Mouse (Mus musculus) CD8-positive naive resting alpha-beta T cell, adult 2 months (primary cell): ENCODE data around the gene Eif4a1.
A peak's percentile ranks its signal among the peaks of the same experiment; 100 is the strongest.

Experiments used
- DNase-seq, 2 experiments: peaks; one replicate each; pipeline ENCODE4 v3.0.0; 2022; ENCODE audit warnings: low read depth in 2 of 2, low spot score in 2 of 2

The Eif4a1 gene

GRCm38 (mm10) chr11:69699595-69699994 is 27.4 kb upstream of the Eif4a1 start:
- no peak for DNase-seq

GRCm38 (mm10) chr11:69698574-69698973 is 26.4 kb upstream of the Eif4a1 start:
- no peak for DNase-seq

GRCm38 (mm10) chr11:69697396-69697795 is 25.2 kb upstream of the Eif4a1 start:
- DNase-seq, result no peak

GRCm38 (mm10) chr11:69695361-69696181 is 23.3 kb upstream of the Eif4a1 start, which contains the start of the genes Tnfsf12 and Tnfsfm13:
Gene Tnfsf12, minus strand, starts transcription at chr11:69695849.
Gene Tnfsfm13, minus strand, starts transcription at chr11:69696098.
- DNase-seq, result no peak

GRCm38 (mm10) chr11:69695046-69695360 is 22.8 kb upstream of the Eif4a1 start:
- DNase-seq, result no peak

GRCm38 (mm10) chr11:69693421-69693965 is 21.3 kb upstream of the Eif4a1 start:
- no peak for DNase-seq

GRCm38 (mm10) chr11:69692863-69693262 is 20.6 kb upstream of the Eif4a1 start:
- DNase-seq, result no peak

- no peak for DNase-seq
Measured at GRCm38 (mm10) chr11:69692196-69692811, 20.1 kb upstream of the Eif4a1 start.

GRCm38 (mm10) chr11:69689891-69690290 is 17.7 kb upstream of the Eif4a1 start:
- DNase-seq, result no peak

- no peak for DNase-seq
Measured at GRCm38 (mm10) chr11:69687061-69687460, 14.8 kb upstream of the Eif4a1 start.

- DNase-seq, result no peak
Measured at GRCm38 (mm10) chr11:69686377-69686776, 14.2 kb upstream of the Eif4a1 start.

- no peak for DNase-seq
Measured at GRCm38 (mm10) chr11:69685526-69686148, 13.4 kb upstream of the Eif4a1 start, which contains the start of gene Tnfsf13. Gene Tnfsf13, minus strand, starts transcription at chr11:69685784.

GRCm38 (mm10) chr11:69684936-69685335 is 12.7 kb upstream of the Eif4a1 start:
- no peak for DNase-seq

- DNase-seq, result no peak
Measured at GRCm38 (mm10) chr11:69684128-69684745, 12.0 kb upstream of the Eif4a1 start.

- no peak for DNase-seq
Measured at GRCm38 (mm10) chr11:69683576-69683975, 11.4 kb upstream of the Eif4a1 start.

GRCm38 (mm10) chr11:69682840-69683533 is 10.8 kb upstream of the Eif4a1 start:
- peak; percentile 74 to 83 for DNase-seq

GRCm38 (mm10) chr11:69682209-69682839 is 10.1 kb upstream of the Eif4a1 start:
- DNase-seq, result no peak

GRCm38 (mm10) chr11:69681314-69682208 is 9.3 kb upstream of the Eif4a1 start, which contains the start of gene Senp3:
Gene Senp3, minus strand, starts transcription at chr11:69682084.
- peak; percentile 93 to 94 for DNase-seq
